9 mouse cellular contexts compared by ENCODE assay signal in genomic region chr4:41097871-41098576, GRCm38 (mm10). TPM values are rescaled to one million over a fixed set of nuclear protein-coding genes. Genes with fewer than 3 reads are reported as not detected.
DNase-seq lines count a peak whose midpoint lies in the region; ATAC-seq and TF ChIP-seq lines count a peak whose summit lies in the region.
"Had no signal": no experiment of that assay in that cellular context is flagged by ENCODE, and none has a peak within 500 bp of the region (broad histone marks: within the 10 kb centered on the region; RNA-seq: fewer than 3 reads in every experiment).

Gene Aqp3, minus strand, starts transcription at chr4:41098183.

- peak within 1 kb of the TSS; percentile 59 for H3K9ac ChIP-seq in heart, embryonic 11.5 days (ENCODE audit: low read depth, low read length)
- H3K9ac ChIP-seq in hindbrain, embryonic 11.5 days (ENCODE audit: low read depth, low read length): no peak within 1 kb of the TSS
- peak within 1 kb of the TSS; percentile 52 for H3K9ac ChIP-seq in limb, embryonic 13.5 days
- H3K9ac ChIP-seq in midbrain, embryonic 12.5 days (replicated peaks): peak within 1 kb of the TSS; percentile 46

- WGBS in heart, embryonic 11.5 days (ENCODE audit: insufficient replicate concordance): 1% methylated on average over 42 of the region's 42 CpGs
- WGBS in hindbrain, embryonic 11.5 days: under 1% methylated on average over 42 of the region's 42 CpGs
- 1% methylated on average over 42 of the region's 42 CpGs for WGBS in limb, embryonic 13.5 days
- WGBS in midbrain, embryonic 12.5 days: 1% methylated on average over 42 of the region's 42 CpGs
- under 1% methylated on average over 42 of the region's 42 CpGs for WGBS in thymus, adult 2 months

- no peaks in the 10 kb centered on the region for H3K9me3 ChIP-seq in heart, embryonic 11.5 days (replicated peaks; ENCODE audit: control insufficient read depth, low read length)
- H3K9me3 ChIP-seq in hindbrain, embryonic 11.5 days (ENCODE audit: control insufficient read depth, low read length): no peaks in the 10 kb centered on the region
- no peaks in the 10 kb centered on the region for H3K9me3 ChIP-seq in limb, embryonic 13.5 days
- H3K9me3 ChIP-seq in midbrain, embryonic 12.5 days: no peaks in the 10 kb centered on the region

- peak; percentile 78 for ATAC-seq in heart, embryonic 11.5 days (replicated peaks; ENCODE audit: insufficient number of reproducible peaks, low FRiP score, low TSS enrichment)
- ATAC-seq in hindbrain, embryonic 11.5 days (ENCODE audit: low FRiP score): peak; percentile 45
- ATAC-seq in limb, embryonic 13.5 days (ENCODE audit: low FRiP score, low read depth): peak; percentile 49; the same call in 1 of the 2 replicates
- ATAC-seq in midbrain, embryonic 12.5 days (ENCODE audit: low FRiP score, low read depth): peak; percentile 57

- TF ChIP-seq POLR2A in thymus, adult 2 months (IDR thresholded peaks at IDR 0.05; ENCODE audit: control insufficient read depth, extremely low read depth, insufficient read depth, low read length, poor library complexity): no peak

- peaks cover 32% of the 10 kb centered on the region for H3K27me3 ChIP-seq in heart, embryonic 11.5 days (ENCODE audit: control insufficient read depth, insufficient read depth, low read length)
- H3K27me3 ChIP-seq in hindbrain, embryonic 11.5 days (ENCODE audit: control insufficient read depth, insufficient read depth, low read length): peaks cover 15% of the 10 kb centered on the region; the same call in 1 of the 2 replicates
- H3K27me3 ChIP-seq in limb, embryonic 13.5 days: peaks cover 42% of the 10 kb centered on the region
- H3K27me3 ChIP-seq in midbrain, embryonic 12.5 days: peaks cover 36% of the 10 kb centered on the region
- peaks cover 2% of the 10 kb centered on the region; the same call in 1 of the 2 replicates for H3K27me3 ChIP-seq in thymus, adult 2 months (ENCODE audit: control insufficient read depth, insufficient read depth, low read length)

- no peaks in the 10 kb centered on the region for H3K36me3 ChIP-seq in heart, embryonic 11.5 days (ENCODE audit: control insufficient read depth, insufficient read depth, low read length)
- no peaks in the 10 kb centered on the region for H3K36me3 ChIP-seq in hindbrain, embryonic 11.5 days (ENCODE audit: control insufficient read depth, insufficient read depth, low read length)
- H3K36me3 ChIP-seq in limb, embryonic 13.5 days: no peaks in the 10 kb centered on the region
- no peaks in the 10 kb centered on the region for H3K36me3 ChIP-seq in midbrain, embryonic 12.5 days
- no peaks in the 10 kb centered on the region for H3K36me3 ChIP-seq in thymus, adult 2 months (ENCODE audit: control insufficient read depth, insufficient read depth, low read length)

- peak within 1 kb of the TSS; percentile 94 for H3K4me2 ChIP-seq in heart, embryonic 11.5 days
- peak within 1 kb of the TSS; percentile 56 for H3K4me2 ChIP-seq in hindbrain, embryonic 11.5 days (replicated peaks; ENCODE audit: low read depth, low read length)
- peak within 1 kb of the TSS; percentile 84 for H3K4me2 ChIP-seq in limb, embryonic 13.5 days (replicated peaks)
- peak within 1 kb of the TSS; percentile 90 for H3K4me2 ChIP-seq in midbrain, embryonic 12.5 days (replicated peaks)

- H3K27ac ChIP-seq in heart, embryonic 11.5 days (ENCODE audit: low read depth, low read length): no peak within 1 kb of the TSS
- no peak within 1 kb of the TSS for H3K27ac ChIP-seq in hindbrain, embryonic 11.5 days (ENCODE audit: low read depth, low read length)
- H3K27ac ChIP-seq in limb, embryonic 13.5 days: no peak within 1 kb of the TSS
- H3K27ac ChIP-seq in midbrain, embryonic 12.5 days (replicated peaks): no peak within 1 kb of the TSS
- H3K27ac ChIP-seq in thymus, adult 2 months (ENCODE audit: control insufficient read depth, insufficient read depth, low read length): no peak within 1 kb of the TSS

- H3K4me3 ChIP-seq in heart, embryonic 11.5 days (ENCODE audit: low read depth, low read length): peak within 1 kb of the TSS; percentile 47
- H3K4me3 ChIP-seq in hindbrain, embryonic 11.5 days (ENCODE audit: low read depth, low read length): peak within 1 kb of the TSS; percentile 29
- H3K4me3 ChIP-seq in limb, embryonic 13.5 days: peak within 1 kb of the TSS; percentile 46
- H3K4me3 ChIP-seq in midbrain, embryonic 12.5 days: peak within 1 kb of the TSS; percentile 41
- H3K4me3 ChIP-seq in thymus, adult 2 months (ENCODE audit: control insufficient read depth, insufficient read depth, low read length): peak within 1 kb of the TSS; percentile 25
- H3K4me3 ChIP-seq: myocyte had no signal

- no peak for DNase-seq in heart, adult 11 months
- DNase-seq in embryo, embryonic 10.5 days (ENCODE audit: low spot score): peak; percentile 44
- peak; percentile 56 for DNase-seq in hindbrain, embryonic 11.5 days (ENCODE audit: low spot score)
- DNase-seq in thymus, adult 2 months: peak; percentile 68
- DNase-seq in cerebellum, adult 8-10 months: no peak

- H3K4me1 ChIP-seq in heart, embryonic 11.5 days (ENCODE audit: control insufficient read depth, insufficient read depth, low read length): peaks cover 30% of the 10 kb centered on the region
- no peaks in the 10 kb centered on the region; the same call in 1 of the 2 replicates for H3K4me1 ChIP-seq in hindbrain, embryonic 11.5 days (replicated peaks; ENCODE audit: control insufficient read depth, insufficient read depth, low read length)
- H3K4me1 ChIP-seq in limb, embryonic 13.5 days: peaks cover 25% of the 10 kb centered on the region
- peaks cover 14% of the 10 kb centered on the region for H3K4me1 ChIP-seq in midbrain, embryonic 12.5 days
- peaks cover 17% of the 10 kb centered on the region for H3K4me1 ChIP-seq in thymus, adult 2 months (replicated peaks; ENCODE audit: control insufficient read depth, insufficient read depth, low read length)

- TF ChIP-seq CTCF in thymus, adult 2 months (IDR thresholded peaks at IDR 0.05; ENCODE audit: borderline replicate concordance, control insufficient read depth, extremely low read depth, insufficient read depth, low read length, poor library complexity): 0 out of 2 replicates have a peak, but pooled peaks have one; percentile 20

RNA-seq across cellular contexts. Expression of gene Aqp3, which starts in this region (rescaled TPM):
- 3.7 and 7.3 TPM in 2 replicates for polyA plus RNA-seq in heart, embryonic 11.5 days (2014; fragmentation: Nextera tagmentation; extraction: Ambion mirVana)
- polyA plus RNA-seq in hindbrain, embryonic 11.5 days (2014; fragmentation: Nextera tagmentation; extraction: Ambion mirVana): 1.2 and 1.3 TPM in 2 replicates
- 6.7 and 7.7 TPM in 2 replicates for polyA plus RNA-seq in limb, embryonic 13.5 days (2015; fragmentation: Nextera tagmentation; extraction: Ambion mirVana)
- 0.65 and 0.93 TPM in 2 replicates for polyA plus RNA-seq in midbrain, embryonic 12.5 days (2016; fragmentation: Nextera tagmentation; extraction: Ambion mirVana)
- polyA plus RNA-seq in thymus, adult 2 months (2012; rRNA removed): 18.8 and 21.1 TPM in 2 replicates
- polyA plus RNA-seq: myocyte had no signal

Comparison
In these comparisons a context has a peak if more than half of its experiments do, and no peak if none do; other contexts are left out.
1. Peak in ATAC-seq, H3K4me3 ChIP-seq, H3K9ac ChIP-seq and H3K4me2 ChIP-seq in midbrain, embryonic 12.5 days; RNA of the gene not detected or under 1 TPM.
2. DNase-seq: peak in embryo, embryonic 10.5 days (single experiment), hindbrain, embryonic 11.5 days (single experiment) and thymus, adult 2 months (single experiment); none in heart, adult 11 months (single experiment) and cerebellum, adult 8-10 months (single experiment).
3. Peak in every context shown above with its lines, with median percentiles within 50 percentile points of each other: ATAC-seq, H3K4me2 ChIP-seq and H3K4me3 ChIP-seq.